Mouse (Mus musculus): ENCODE data around the gene Crlf1.

- TF ChIP-seq CTCF (IDR thresholded peaks at IDR 0.05; ENCODE audit: extremely low read depth, insufficient read depth, insufficient read length, insufficient replicate concordance) (no peak), POLR2A (IDR thresholded peaks at IDR 0.05; ENCODE audit: low read depth, low read length) (no peak)
Observed at GRCm38 (mm10) chr8:70463306-70463705, 29.7 kb upstream of the Crlf1 start.

All from spleen, adult 2 months (tissue).